Mouse (Mus musculus) A20 (cell line): ENCODE measurements around the gene Reln.

Experiments
- DNase-seq: peaks from one replicate; pipeline ENCODE4 v3.0.0-alpha.2; 2011; ENCODE audit warnings: low read depth, low spot score

The Reln gene

DNA sequence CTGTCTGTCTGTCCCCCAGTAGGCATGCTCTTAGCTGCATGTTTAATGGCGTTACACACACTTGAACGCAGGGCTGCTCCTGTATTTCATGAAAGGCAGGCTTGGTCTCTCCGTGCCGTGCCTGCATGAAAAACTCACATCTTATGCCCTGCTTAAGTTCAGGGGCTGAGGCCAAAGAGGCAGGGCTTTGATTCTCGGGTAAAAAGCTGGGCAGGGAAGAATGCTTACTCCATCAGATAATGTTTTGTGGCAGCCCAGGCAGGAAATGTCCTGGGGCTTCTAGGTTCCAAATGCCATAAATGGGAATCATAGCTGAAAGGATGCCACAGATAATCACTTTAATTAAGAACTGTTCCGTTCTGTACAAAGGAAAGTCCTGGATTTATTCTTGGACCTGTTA lies 226.0 kb downstream of the Reln start:
- no peak for DNase-seq

DNA sequence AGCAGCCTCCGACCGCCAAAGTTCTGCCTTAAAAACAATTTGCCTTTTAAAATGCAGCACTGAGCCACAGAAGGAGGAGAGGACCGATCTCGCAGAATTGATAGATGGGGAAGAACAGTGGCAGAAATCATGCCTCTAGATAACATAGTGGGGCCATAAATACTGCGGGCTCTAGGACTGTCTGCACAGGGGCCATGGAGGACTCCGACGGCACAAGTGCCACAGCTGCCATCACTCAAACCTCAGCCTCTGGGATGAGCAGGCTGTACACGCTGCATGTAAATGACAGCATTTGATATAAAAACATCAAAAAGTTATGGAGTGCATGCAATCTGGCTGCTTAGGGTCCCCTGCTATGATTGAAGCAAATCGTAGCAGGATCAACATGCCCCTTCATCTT lies 227.6 kb downstream of the Reln start:
- no peak for DNase-seq

DNA sequence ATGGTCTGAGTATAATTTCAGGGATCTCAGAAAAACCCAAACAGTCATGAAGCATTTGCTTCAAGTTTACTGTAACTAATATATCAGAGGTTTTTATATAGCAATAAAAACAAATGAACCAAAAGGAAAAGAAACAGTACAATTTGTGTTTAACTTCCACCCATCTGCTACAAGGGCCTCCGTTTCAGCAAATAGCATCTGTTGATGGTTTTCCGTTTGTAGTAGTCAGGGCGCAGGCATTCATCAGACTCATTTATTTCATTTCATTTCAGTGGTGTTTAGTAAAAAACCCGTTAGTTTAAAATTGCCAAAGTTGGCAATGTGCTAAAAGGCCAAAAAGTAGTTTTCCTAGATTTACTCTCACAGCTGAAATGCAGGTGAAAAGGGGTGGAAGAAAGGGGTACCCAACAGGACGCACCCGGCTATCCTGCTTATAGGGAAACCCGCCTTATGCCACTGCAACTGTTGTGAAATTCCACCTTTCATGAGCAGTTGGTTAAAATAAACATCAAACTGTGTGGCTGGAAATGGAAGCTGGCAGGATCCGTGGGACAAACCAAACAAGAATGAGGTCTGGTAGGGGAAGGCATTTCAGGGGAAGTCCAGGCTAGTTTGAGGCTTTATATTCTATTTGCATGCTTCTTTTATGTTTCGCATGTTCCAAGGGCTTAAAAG lies 237.6 kb downstream of the Reln start:
- DNase-seq = no peak

DNA sequence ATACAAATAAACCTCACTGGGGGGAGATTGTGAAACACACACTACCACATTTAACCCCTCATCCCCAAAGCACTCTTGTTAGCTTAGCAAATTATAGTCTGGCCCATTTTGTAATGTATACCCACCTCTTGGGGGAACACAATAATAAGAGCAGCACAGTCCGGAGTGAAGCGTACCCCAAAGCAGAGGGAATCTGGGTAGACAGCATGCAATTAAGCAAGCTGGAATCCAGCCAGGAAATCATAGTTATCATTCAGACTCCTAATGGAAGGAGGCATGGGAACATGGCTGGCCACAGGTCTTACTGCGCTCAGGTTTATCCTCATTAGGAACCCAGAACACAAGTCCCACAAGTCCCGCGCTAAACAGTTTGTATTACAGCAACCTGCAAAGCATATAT lies 249.5 kb downstream of the Reln start:
- DNase-seq = no peak

DNA sequence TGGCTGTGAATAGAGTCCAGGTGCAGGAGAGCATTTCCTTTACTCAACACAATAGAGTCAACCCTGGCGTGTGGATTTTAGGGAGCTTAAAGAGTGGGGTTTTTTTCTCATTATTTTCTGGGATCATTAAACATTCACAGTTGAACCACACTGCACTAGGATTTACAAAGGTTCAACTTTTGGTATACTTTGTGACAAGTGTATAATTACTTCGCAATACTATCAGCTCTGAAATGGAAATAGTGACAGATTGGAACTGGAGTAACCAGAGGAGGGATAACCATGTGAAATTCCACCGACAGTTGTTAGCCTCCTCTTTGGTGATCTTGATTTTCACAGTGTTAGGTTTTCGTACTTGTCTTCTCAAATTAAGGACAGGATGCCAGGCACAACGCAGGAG lies 250.5 kb downstream of the Reln start:
- DNase-seq = no peak

DNA sequence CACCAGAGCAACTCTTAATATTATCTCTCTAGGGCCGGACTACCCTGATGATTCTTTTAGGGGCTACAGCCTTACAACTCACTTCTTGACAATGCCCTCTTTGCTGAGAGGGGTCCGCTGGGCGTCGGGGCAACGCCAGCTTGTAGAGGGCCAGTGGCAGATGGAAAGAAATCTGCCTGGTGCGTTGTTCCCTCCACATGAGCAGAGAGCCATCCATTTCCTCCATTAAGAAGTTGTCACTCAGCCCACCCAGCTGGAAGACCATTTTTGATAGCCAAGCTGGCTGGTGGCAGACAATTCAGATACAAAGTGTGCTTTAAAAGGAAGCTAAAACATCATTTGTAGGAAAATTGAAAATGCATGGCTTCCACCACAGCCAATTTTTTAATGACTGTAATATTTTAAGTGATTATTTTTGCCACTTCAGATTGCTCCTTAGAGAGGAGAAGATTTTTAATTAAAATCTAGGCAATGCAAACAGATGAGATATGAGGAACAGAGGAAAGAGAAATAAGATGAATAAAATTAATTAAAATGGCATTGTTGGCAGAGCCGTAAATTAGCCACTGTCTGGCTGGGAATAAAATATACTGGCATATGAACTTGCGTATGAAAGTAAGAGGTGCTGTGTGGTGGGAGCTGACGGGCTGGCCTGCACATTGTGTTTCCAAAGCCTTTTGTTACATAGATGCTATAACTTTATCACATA lies 251.2 kb downstream of the Reln start:
- DNase-seq = no peak

DNA sequence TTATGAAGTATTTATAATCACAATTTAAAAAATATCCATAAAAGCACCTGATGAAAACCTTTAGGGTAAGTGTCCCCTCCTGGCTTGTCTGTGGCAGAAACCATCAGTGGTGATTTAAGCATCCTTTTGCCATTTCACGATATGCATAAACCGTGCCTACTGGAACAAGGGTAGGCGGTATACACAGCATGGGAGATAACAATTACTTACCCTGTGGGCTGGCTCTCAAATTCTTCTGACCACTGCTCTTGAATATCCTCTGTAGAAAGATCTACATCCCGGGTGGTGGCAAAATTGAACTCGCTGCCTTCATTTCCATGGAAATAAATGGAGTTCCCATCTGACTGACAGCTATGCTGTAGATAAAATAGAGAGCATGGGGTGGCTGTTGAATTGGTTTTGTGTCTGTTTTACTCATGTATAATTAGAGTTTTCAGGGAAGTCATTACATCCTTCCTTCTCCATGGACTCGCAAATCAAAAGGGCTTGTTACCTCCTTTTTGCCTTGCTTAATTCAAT lies 264.0 kb downstream of the Reln start:
- DNase-seq = no peak

DNA sequence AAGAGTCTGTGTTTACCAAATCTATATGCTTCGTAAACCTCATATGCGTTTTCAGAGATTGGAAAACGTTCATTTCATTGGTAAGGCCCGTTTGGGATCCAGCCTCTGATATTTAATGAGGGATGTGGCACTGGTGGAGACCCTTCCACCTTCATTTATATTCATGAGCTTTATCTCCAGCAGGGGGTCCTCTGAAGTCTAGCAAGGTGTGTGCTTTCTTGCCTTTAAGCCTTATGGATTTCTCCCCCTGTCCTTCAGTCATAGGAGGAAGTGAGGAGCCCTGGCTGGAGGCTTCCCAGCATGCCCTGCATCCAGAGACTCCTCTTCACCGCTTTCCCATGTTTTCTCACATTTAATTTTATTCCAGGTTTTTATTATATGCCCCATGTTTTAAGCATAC lies 269.5 kb downstream of the Reln start:
- no peak for DNase-seq

DNA sequence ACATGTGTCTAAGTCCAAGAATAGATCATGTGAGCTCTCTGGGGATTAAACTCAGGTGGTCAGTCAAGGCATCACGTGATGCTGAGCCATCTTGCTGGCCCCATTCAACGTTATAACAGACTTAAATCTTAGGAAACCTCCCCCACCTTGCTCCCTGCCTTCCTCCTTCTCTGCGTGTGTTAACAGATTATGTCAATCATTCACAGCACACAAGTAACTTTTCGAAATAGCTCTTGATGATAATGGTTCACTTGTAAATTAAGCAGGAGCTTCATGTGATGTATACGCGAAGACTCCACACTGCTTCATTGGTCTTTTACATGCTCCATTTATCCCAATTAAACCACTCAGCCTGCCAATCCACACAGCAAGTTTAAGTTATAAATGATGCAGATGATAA lies 271.9 kb downstream of the Reln start:
- DNase-seq = no peak

DNA sequence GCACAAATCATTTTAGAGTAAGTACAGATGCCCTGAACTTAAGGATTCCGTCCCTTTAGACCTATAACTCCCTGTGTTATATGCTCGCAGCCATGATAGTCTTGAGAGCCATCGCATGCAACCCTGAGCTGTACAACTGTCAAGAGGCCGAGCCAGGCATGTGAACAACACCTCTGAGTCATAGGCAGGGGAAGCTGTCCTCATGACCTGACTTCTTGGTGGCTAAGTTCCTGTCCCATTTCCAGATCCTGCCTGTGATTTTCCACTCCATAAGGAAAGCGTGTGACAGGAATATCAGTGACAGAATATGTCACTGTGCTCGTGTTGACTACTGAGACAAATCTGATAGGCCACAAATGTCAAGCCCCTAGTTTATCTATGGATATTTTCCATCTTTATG lies 285.3 kb downstream of the Reln start:
- DNase-seq = no peak

DNA sequence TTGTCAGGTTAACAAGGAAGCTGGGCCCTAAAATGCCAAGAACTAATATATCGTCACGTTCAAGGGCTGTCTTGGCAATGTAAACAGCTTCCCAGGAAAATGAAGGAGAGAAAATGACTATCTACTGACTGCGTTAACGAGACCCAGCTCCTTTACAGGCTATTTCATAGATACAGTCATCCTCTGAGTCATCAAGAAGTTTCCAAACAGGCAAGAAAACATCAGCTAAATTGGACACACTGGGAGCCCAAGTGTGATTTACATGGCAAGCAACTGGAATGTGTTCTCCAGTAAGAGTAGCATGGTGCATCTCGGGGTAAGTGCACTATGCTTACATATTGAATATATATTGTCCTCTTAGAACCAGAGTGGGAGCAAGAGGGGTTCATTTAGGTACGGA lies 302.7 kb downstream of the Reln start:
- no peak for DNase-seq

DNA sequence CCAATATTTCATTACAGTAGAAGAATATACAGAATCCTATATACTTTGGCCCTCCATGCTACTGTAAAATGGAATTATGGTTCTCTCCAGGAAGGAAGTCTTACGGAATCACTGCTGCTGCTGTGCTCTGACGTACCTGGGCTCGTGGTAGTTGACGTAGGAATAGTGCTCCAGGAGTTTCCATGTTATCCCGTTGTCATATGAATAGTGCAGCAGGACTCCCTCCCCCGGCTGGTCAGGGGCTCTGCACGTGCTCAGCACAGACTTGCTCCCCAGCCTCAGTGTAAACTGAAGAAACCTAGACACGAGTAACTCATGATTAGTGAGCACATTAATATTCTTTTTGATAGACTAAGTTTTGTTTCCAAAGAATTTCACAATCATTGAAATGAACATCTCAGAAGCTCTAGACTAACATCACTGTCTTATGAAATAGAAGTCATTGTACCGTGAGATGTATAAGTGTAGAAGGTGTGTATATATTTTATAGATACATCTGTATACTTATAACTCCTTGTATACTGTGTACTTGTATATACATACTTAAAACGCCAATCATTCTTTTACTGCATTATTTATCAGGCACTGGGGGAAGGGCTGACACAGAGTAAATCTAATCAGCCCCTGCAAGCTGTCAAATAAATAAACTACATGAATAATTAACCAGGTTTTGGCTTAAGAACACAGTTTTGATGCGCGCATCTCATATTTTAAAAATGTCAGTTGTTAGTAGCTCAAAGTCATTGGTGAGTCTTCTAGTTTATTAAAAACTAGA lies 304.9 kb downstream of the Reln start:
- DNase-seq = no peak

DNA sequence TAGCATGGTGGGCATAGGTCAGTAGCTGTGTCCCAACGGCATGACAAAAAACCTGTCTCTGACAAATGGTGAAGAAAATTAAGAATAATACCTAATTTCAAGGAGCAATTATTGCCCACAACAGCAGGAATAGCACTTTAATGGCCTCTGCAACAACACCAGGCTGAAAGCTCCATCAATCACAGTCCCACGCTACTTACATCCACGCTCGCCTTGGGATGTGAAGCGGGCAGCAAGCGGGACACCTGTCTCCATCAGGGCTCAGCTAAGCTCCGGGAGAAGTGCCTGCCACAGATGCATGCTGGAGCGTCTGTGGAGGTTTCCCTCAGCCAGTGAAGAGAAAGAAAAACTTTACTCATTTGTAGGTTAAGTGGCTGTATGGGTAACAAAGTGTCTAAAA lies 309.3 kb downstream of the Reln start:
- no peak for DNase-seq

DNA sequence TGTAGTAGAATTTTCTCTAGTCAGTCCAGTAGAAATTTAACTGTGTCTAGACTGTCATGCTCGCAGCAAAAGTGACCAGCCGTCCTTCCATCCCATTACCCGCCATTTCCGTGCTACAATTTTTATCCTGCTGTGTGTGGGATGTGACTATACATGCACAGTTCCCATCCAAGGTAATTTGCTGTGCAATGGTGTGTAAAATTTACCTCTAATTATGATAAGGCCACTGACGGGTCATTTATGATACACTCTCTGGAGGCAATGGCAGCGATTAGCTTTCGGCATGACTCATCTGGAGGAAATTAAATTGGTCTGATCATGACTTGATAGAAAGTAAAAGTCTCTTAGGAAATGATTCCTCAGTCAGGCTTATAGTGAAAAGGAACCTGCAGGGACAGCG lies 311.5 kb downstream of the Reln start:
- no peak for DNase-seq

DNA sequence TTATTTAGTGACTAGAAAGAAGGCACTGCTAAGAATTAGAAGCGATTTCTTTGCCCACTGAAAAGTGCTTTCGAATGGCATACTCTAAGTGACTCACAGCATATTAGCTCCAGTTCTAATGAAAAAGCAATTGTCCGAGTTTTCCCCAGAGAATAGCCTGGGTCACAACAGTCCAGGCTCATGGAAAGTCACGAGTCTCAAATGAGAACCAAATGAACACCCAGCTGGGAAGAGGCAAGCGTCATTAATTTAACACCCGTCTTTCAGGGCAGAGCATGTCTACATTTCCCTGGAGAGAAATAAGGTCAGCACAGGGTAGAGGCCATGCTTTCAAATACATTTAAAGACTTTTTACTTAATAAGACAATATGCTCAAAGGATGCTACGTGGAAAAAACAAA lies 312.8 kb downstream of the Reln start:
- DNase-seq = no peak

DNA sequence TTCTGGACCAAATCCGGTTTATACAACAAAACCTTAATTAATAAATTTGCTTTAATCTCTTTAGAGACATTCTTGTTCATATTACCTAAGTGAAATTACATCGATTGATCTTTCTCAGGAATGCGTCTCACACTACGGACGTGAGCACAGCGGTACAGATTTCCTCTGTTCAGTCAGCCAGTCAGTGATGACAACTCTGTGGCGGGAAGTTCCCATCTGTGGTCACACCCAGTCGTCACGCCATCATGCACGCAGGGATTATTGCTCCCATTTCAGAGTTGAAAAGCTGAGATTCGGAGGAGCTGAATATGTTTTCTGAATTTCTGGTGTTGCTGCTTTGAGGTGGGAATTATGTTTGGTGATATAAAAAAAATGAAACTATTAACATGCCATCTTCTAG lies 316.1 kb downstream of the Reln start:
- DNase-seq = peak; percentile 75

DNA sequence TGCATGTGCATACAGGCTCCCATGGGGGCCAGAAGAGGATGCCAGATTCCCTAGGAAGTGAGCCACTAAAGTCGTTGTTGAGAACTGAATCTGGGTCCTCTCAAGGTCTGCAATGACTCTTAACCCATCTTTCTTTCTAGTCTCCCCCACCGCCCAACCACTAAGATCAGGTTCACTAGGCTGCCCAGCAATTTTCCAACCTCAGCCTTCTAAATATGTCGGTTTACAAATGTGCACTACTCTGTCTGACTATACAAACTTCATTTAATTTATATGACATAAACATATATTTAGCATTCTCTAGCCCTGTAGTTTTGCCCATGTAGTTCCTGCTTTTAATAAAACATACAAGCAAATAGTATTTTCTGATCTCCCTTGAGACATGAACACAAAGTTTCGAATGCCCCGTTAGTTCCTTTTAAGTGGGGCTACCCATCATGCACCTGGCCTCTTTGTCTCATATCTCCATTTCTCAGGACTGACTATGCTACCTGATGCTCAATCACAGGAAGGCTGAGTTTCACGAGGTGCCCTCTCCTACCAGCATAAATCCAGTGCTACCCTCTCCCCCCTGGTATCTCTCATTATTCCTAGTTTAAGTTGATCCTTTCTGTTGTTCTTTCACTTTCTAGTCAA lies 317.1 kb downstream of the Reln start:
- DNase-seq = peak; percentile 90

DNA sequence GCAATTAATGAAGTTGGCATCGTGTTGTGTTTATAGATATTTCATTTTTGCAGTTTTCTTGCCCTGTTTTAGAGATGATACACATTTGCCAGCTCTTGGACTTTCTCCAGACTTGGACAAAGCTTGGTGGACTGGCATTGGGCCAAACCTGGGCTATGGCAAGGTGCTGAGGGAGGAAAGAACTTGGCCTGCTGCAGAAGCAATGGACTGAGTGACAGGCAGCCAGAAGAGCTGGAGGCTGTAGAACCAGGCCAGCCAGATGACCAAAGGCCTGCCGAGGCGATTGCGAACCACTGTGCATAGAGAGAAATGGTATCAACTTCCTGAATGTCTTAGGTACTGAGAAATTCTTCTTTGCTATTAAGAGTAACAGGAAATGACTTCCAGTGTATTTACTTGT lies 318.8 kb downstream of the Reln start:
- peak; percentile 26 for DNase-seq

DNA sequence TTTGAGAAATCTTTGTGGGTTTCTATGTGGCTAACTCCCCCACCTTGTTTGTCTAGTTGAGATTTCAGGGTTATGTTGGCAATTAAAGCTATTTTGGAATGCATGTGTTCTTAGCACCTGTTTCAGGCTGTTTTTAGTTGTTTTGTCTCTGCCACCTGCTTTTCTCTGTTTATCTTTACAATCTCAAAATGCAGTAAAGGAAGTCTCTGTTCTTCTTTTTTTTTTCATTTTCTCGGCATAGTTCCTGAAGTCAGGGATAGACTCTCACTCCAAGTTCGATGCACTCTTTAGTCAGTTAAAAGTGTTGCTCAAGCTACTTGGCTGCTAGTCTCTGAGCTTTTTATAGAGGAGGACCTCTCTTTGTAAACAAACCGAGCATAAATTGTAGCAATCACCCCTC lies 320.4 kb downstream of the Reln start:
- peak; percentile 80 for DNase-seq

DNA sequence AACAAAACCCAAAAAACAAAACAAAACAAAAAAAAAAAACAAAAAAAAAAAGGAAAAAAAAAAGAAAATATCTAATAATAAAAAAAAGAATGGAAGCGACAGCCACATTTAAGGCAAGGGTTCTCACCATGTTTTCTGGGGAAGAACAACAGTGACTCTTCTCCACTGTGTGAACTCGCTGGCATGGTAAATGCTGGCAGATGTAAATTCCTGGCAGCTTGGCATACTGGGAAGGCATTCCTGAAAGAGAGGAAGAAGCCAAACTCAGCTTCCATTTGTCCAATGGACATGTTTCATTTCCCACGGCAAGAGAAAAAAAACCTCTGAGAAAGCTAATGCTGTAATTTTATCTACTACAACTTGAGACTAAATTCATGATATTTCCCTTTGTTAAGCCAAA lies 326.6 kb downstream of the Reln start:
- DNase-seq = no peak

DNA sequence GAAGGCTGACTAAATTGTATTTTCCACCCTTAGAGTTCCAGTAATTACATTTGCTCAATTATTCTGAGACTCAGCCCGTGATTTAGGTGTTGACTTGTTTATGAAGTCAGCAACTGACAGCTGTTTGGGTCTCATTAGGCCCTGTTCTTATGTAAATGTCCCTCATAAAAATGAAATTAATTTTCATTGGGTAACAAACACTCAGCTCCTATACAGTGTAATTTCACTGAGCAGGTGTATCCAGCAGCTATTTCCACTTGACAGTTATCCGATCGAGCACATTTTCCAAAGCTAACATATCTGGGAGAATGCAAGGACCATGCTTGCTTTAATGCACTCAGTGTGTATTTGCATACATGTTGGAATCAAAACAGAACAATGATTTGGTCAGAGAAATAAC lies 330.0 kb downstream of the Reln start:
- DNase-seq = no peak

DNA sequence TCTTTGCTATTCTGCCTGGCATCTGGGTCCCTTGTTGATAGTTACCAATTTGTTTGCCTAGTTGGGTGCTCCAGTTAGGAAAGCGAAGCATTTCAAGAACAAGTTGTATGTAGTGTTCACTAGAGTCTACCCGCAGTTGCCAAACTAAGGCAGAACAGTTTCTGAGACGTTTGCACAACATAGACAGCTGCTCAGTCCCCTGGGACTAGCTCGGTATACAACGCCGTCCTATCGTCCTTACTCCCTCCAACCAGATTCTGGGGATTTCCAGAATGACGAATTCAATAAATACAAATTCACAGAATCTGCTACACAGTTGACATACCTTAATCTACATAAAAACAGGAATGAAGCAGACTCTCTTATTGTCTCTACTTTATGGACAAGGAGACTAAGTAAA lies 335.4 kb downstream of the Reln start:
- peak; percentile 86 for DNase-seq
